Mouse (Mus musculus): ENCODE data around the gene Nucks1.
"Not testable (repeated sequence)": the region's sequence is repeated elsewhere in the genome, so short reads cannot be mapped to it uniquely, and the experiment has no call there.

Nucks1 gene

GRCm38 (mm10) chr1:131910001-131910648 lies at the start of gene Nucks1:
Gene Nucks1, plus strand, starts transcription at chr1:131910534.
- peak; percentile 99 to 100 for DNase-seq (ENCODE audit: low spot score in 2 of 2)

- no peak for DNase-seq (ENCODE audit: low spot score in 2 of 2)
Observed at GRCm38 (mm10) chr1:131861811-131862210, 48.5 kb upstream of the Nucks1 start.

- DNase-seq (ENCODE audit: low spot score in 2 of 2) = no peak
Observed at GRCm38 (mm10) chr1:131865596-131865995, 44.7 kb upstream of the Nucks1 start.

- no peak for DNase-seq (ENCODE audit: low spot score in 2 of 2)
Observed at GRCm38 (mm10) chr1:131866304-131866999, 43.9 kb upstream of the Nucks1 start.

- DNase-seq (ENCODE audit: low spot score in 2 of 2) = peak; percentile 85 to 87
Observed at GRCm38 (mm10) chr1:131867093-131867945, 43.0 kb upstream of the Nucks1 start, which contains the start of gene Rab29. Gene Rab29, plus strand, starts transcription at chr1:131867224.

DNA sequence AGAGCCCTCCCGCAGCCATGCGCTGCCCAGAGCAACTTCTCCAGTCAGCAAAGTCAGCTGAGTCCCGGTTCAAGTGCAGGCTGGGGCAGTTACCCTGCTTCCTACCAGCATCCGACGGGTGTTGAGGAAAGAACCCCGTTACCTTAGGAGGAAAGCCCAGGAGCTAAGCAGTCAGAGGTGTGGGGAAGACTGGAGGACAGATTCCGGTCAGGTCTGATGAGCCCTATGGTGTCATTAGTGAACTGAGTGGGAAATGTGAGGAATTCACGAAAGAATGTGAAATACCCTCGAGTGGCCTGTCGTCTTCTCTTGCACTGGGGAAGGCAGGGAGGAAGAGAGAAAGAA lies 42.4 kb upstream of the Nucks1 start:
- DNase-seq (ENCODE audit: low spot score in 2 of 2) = no peak

DNA sequence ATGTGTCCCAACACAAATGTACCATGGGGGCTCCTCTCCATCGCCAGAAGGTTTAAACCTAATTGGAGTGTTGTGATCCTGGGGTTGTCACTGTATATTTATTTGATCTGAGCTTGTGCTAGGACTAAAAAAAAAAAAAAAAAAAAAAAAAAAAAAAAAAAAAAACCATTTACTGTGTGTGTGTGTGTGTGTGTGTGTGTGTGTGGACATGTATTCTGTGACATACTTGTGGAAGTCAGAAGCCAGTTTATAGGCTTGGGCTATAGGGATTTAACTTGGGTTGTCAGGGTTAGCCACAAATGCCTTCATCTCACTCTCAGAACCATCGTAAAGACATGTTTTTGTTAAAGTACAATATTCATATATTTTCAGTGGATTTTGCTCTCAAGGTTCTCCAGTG lies 40.8 kb upstream of the Nucks1 start:
- DNase-seq (ENCODE audit: low spot score in 2 of 2) = no peak

DNA sequence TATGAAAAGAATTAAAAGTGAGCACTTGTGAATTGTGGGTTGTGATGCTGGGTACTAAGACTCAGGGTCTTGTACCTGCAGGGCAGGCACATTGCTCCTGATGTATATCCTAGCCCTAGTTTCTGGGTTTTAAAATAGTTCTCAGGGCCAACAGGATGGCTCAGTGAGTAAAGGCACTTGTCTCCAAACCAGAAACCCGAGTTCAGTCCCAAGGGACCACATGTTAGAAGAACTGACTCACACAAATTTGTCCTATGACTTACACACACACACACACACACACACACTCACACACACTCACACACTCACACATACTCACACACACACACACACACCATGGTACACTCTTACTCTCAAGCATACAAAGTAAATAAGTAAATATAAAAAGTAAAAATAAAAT lies 37.5 kb upstream of the Nucks1 start:
- DNase-seq (ENCODE audit: low spot score in 2 of 2) = no peak

DNA sequence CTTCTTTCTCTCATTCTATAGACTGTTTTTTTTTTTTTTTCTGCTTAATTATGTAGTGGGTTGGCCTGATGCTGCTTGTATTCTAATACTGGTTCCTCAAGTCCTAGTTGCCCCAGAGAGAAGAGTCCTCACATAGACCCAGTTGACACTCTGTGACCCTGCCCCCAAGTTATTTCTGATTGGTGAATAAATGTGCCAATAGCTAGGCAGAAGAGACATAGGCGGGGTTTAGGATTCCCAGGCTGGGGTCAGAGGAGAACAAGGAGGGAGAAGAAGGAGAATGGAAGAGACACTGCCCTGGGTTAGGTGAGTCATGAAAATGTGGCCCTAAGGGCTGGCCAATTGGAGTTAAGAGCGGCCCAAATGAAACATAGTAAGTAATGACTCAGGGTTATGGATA lies 30.5 kb upstream of the Nucks1 start:
- no peak for DNase-seq (ENCODE audit: low spot score in 2 of 2)

- DNase-seq (ENCODE audit: low spot score in 2 of 2) = no peak
Observed at GRCm38 (mm10) chr1:131882787-131883186, 27.5 kb upstream of the Nucks1 start.

GRCm38 (mm10) chr1:131886173-131886572 lies 24.2 kb upstream of the Nucks1 start:
- no peak for DNase-seq (ENCODE audit: low spot score in 2 of 2)

GRCm38 (mm10) chr1:131886641-131887040 lies 23.7 kb upstream of the Nucks1 start:
- no peak for DNase-seq (ENCODE audit: low spot score in 2 of 2)

GRCm38 (mm10) chr1:131890043-131890658 lies 20.2 kb upstream of the Nucks1 start:
- no peak for DNase-seq (ENCODE audit: low spot score in 2 of 2)

DNA sequence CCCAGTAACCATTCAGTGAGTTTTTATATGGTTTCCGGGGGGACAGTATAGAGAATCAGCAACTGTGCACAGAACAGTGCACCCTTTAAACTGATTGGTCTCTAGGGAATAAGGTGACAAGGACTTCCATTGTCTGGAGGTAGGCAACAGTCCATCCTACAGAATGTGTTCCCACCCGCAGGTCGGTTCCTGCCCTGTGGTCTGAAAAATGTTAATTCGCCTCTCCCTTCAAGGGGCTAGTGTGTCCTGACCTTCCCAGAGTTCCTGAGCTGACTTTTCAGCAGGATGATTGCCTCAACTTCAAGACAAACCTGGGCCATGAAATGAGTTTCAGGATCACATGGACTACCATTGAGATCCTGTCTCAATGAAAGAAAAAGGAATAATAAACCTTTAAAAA lies 18.9 kb upstream of the Nucks1 start:
- no peak for DNase-seq (ENCODE audit: low spot score in 2 of 2)

GRCm38 (mm10) chr1:131902679-131903078 lies 7.7 kb upstream of the Nucks1 start:
- DNase-seq (ENCODE audit: low spot score in 2 of 2) = no peak

DNA sequence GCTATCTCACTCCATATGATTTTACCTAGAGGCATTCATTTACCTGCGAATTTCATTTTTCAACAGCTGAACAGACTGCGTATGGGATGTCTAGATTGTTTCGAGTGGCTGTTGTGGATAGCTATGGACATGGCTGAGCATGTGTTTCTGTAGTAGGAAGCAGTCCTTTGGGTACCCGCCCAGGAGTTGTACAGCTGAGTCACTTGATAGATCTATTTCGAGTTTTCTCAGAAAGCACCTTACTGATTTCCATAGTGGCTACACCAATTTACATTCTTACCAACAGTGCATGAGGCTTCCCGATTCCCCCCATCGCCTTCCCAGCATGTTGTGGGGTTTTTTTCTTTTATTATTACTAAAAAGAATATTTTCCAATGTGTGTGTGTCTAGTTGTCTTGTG lies 7.1 kb upstream of the Nucks1 start:
- DNase-seq (ENCODE audit: low spot score in 2 of 2) = no peak

DNA sequence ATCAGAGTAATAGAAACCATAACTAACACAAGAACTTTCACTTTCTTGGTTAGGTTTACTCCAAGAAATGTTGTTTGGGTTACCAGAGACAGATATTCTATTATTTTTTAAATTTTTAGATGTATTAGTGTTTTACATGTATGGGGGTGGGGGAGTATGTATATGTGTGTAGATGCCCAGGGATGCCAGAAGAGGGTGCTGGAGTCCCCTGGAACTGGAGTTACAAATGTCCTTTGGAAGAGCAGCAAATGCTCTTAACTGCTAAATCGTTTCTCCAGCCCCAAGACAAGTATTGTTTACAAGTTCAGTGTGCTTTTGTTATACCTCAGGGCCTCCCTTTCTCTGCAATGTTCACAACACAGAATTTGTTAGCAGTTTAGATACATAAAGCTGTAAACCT lies 4.8 kb upstream of the Nucks1 start:
- DNase-seq (ENCODE audit: low spot score in 2 of 2) = no peak

- DNase-seq (ENCODE audit: low spot score in 2 of 2) = no peak
Observed at GRCm38 (mm10) chr1:131908456-131908855, 1.9 kb upstream of the Nucks1 start.

- DNase-seq (ENCODE audit: low spot score in 2 of 2) = not testable (repeated sequence)
Observed at GRCm38 (mm10) chr1:131909236-131909635, 1.1 kb upstream of the Nucks1 start.

DNA sequence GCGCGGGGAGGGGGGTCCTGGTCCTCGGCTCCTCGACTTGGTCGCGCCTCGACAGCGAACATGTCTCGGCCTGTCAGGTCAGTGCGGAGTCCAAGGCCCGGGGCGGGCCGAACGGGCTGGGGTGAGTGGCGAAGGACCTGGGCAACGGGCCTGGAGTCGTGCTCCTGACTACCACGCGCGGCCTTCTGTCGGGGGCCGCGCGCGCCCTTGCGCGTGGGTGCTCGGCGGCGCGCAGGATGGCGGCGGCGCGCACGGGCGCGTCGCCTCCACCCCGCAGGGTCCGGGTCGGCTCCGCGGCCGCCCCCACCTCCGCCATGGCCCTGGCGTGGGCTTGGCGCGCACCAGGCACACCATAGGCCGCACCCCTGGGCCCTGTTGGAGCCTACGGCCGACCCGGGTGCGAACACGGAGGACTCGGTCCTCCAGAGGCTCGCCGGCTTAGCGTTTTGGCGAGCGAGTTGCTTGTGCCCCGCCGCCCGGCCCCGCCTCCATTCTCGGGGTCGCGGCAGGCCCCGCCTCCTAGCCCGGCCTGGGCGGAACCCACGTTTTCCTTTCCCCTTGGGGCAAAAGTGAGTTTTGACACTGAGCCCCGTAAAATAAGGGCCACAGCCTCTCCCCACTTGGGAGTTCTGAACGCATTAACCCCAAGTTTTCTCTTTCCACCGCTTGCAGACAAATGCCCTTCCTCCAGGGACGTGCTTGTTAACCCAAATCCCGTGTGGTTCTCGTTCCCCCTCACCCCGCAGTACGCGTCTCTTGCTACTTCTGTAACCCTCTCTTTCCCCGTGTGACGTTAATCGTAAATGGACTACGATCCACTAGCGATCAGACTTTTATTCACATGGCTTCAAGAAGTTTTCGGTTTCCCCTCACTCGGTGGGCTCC lies 582 bp downstream of the Nucks1 start:
- DNase-seq (ENCODE audit: low spot score in 2 of 2) = peak; percentile 58 to 78

GRCm38 (mm10) chr1:131917634-131918033 lies 7.3 kb downstream of the Nucks1 start:
- DNase-seq (ENCODE audit: low spot score in 2 of 2) = no peak
